Mouse (Mus musculus): ENCODE results near the gene Srpx. TPM values are rescaled to one million over a fixed set of nuclear protein-coding genes. Genes with fewer than 3 reads are reported as not detected.

Gene Srpx
- total RNA-seq, 2 experiments from 2014 or later = 2.4 to 3.2 TPM

Other genes starting within 250 kb of the Srpx start
- gene Sytl5, start 232.1 kb downstream of the Srpx start, total RNA-seq (2021) = under 1 TPM in 1 of 2 experiments, not detected in 1; 0.09 TPM
- 1 to 10 TPM; 1.4 to 1.6 TPM for gene Rpgr, start 99.2 kb upstream of the Srpx start, total RNA-seq (2021)
- gene Otc, start 134.6 kb upstream of the Srpx start, total RNA-seq (2021) = under 1 TPM in 1 of 2 experiments, not detected in 1; 0.17 TPM

All from gastrocnemius, adult 18-20 months (tissue).